ENCODE assay signal across 8 mouse cellular contexts in genomic region chr7:111083733-111084120, GRCm38 (mm10). TPM values are rescaled to one million over a fixed set of nuclear protein-coding genes. Genes with fewer than 3 reads are reported as not detected.
DNase-seq lines count a peak whose midpoint lies in the region; ATAC-seq and TF ChIP-seq lines count a peak whose summit lies in the region.

No protein-coding gene starts in this region.

- H3K27me3 ChIP-seq in heart, embryonic 14.5 days (ENCODE audit: control insufficient read depth, insufficient read depth, low read length) = no peaks in the 10 kb centered on the region
- no peaks in the 10 kb centered on the region for H3K27me3 ChIP-seq in forebrain, embryonic 14.5 days (replicated peaks; ENCODE audit: control insufficient read depth, insufficient read depth, low read length)
- H3K27me3 ChIP-seq in liver, postnatal 0 days (ENCODE audit: insufficient read depth, low read length) = no peaks in the 10 kb centered on the region

- WGBS in heart, embryonic 14.5 days = 11% methylated on average over 4 of the region's 4 CpGs
- WGBS in forebrain, embryonic 14.5 days = 10% methylated on average over 4 of the region's 4 CpGs
- 10% methylated on average over 4 of the region's 4 CpGs for WGBS in liver, postnatal 0 days (ENCODE audit: insufficient replicate concordance)

- H3K27ac ChIP-seq in heart, embryonic 14.5 days (replicated peaks in 1 of 2; ENCODE audit: control insufficient read depth in 1 of 2, insufficient read depth in 1 of 2, low read depth in 2 of 2, low read length in 2 of 2) = peak overlapping the region; percentile 99
- H3K27ac ChIP-seq in ES-E14 (ENCODE audit: insufficient read depth, low read depth, low read length, poor library complexity, severe bottlenecking) = peak overlapping the region; percentile 70; the same call in 1 of the 2 replicates
- peak overlapping the region; percentile 100 for H3K27ac ChIP-seq in forebrain, embryonic 14.5 days (ENCODE audit: low read depth, low read length)
- peak overlapping the region; percentile 100 for H3K27ac ChIP-seq in liver, postnatal 0 days (ENCODE audit: low read depth)

- H3K36me3 ChIP-seq in heart, embryonic 14.5 days (ENCODE audit: control insufficient read depth, insufficient read depth, low read length) = peaks cover 29% of the 10 kb centered on the region
- H3K36me3 ChIP-seq in ES-E14 (ENCODE audit: control insufficient read depth, insufficient read depth, low read length, poor library complexity, severe bottlenecking) = peaks cover 23% of the 10 kb centered on the region
- H3K36me3 ChIP-seq in forebrain, embryonic 14.5 days (ENCODE audit: control insufficient read depth, insufficient read depth, low read length) = peaks cover 30% of the 10 kb centered on the region
- peaks cover 25% of the 10 kb centered on the region for H3K36me3 ChIP-seq in liver, postnatal 0 days (replicated peaks; ENCODE audit: insufficient read depth, low read length)

- TF ChIP-seq CTCF in liver, postnatal 0 days (IDR thresholded peaks at IDR 0.05; ENCODE audit: low read depth) = no peak

- no peak for ATAC-seq in heart, embryonic 14.5 days (ENCODE audit: insufficient number of reproducible peaks, insufficient read depth, low FRiP score, low read depth)
- ATAC-seq in forebrain, embryonic 14.5 days = no peak
- no peak for ATAC-seq in liver, postnatal 0 days

- peaks cover 0 to 23% of the 10 kb centered on the region in 2 experiments; a peak in 2 of 4 replicates for H3K4me1 ChIP-seq in heart, embryonic 14.5 days (ENCODE audit: control insufficient read depth in 2 of 2, insufficient read depth in 2 of 2, low read length in 2 of 2)
- peaks cover 0 to 6% of the 10 kb centered on the region in 2 experiments; a peak in 1 of 4 replicates for H3K4me1 ChIP-seq in ES-E14 (ENCODE audit: control insufficient read depth in 2 of 2, insufficient read depth in 2 of 2, low read length in 2 of 2, poor library complexity in 1 of 2)
- H3K4me1 ChIP-seq in forebrain, embryonic 14.5 days (ENCODE audit: control insufficient read depth, insufficient read depth, low read length) = peaks cover 13% of the 10 kb centered on the region
- H3K4me1 ChIP-seq in liver, postnatal 0 days (ENCODE audit: insufficient read depth) = peaks cover 21% of the 10 kb centered on the region

- TF ChIP-seq EP300 in liver, postnatal 0 days (IDR thresholded peaks at IDR 0.05; ENCODE audit: low read depth) = no peak

- peak overlapping the region; percentile 70 for H3K4me2 ChIP-seq in heart, embryonic 14.5 days (ENCODE audit: low read length)
- H3K4me2 ChIP-seq in forebrain, embryonic 14.5 days (ENCODE audit: low read length) = peak overlapping the region; percentile 70
- peak overlapping the region; percentile 77 for H3K4me2 ChIP-seq in liver, postnatal 0 days (ENCODE audit: low read depth, low read length)

- peak overlapping the region; percentile 95 for H3K9ac ChIP-seq in heart, embryonic 14.5 days (ENCODE audit: low read length)
- peak overlapping the region; percentile 56; the same call in 1 of the 2 replicates for H3K9ac ChIP-seq in ES-E14 (ENCODE audit: insufficient read depth, low read depth, low read length, poor library complexity, severe bottlenecking)
- H3K9ac ChIP-seq in forebrain, embryonic 14.5 days (ENCODE audit: low read length) = peak overlapping the region; percentile 85
- peak overlapping the region; percentile 100 for H3K9ac ChIP-seq in liver, postnatal 0 days (replicated peaks)

- intact Hi-C loops in heart, postnatal 14 days (cut with DNase I) = loop anchor here (1.0 to 2.0 kb wide), 2 partner anchors 39 to 73 kb away; no protein-coding TSS in a partner anchor
- intact Hi-C loops in left cerebral cortex, postnatal 25 days (cut with DNase I) = loop anchor here (1.0 to 10.0 kb wide), 4 partner anchors 39 to 1019 kb away; partner anchors contain the start of gene Zfp143

- 0 out of 2 replicates have a peak, but pooled peaks cover 3% of the 10 kb centered on the region for H3K9me3 ChIP-seq in heart, embryonic 14.5 days (ENCODE audit: control insufficient read depth, low read length)
- no peaks in the 10 kb centered on the region for H3K9me3 ChIP-seq in ES-E14 (ENCODE audit: control insufficient read depth, insufficient read depth, low read depth, low read length)
- H3K9me3 ChIP-seq in forebrain, embryonic 14.5 days (replicated peaks; ENCODE audit: control insufficient read depth, low read length) = no peaks in the 10 kb centered on the region
- no peaks in the 10 kb centered on the region for H3K9me3 ChIP-seq in liver, postnatal 0 days (ENCODE audit: low read length)

- in situ Hi-C loops in ES-E14 (cut with MboI; ENCODE audit: low sequenced_read_pairs in 2 of 2, unreplicated experiment in 2 of 2) = no loop called here

- peak overlapping the region; percentile 70 to 74 for H3K4me3 ChIP-seq in heart, embryonic 14.5 days (ENCODE audit: control insufficient read depth in 1 of 2, insufficient read depth in 1 of 2, low read depth in 1 of 2, low read length in 2 of 2)
- H3K4me3 ChIP-seq in ES-E14 (ENCODE audit: insufficient read depth in 1 of 2, low read depth in 1 of 2, low read length in 2 of 2, poor library complexity in 1 of 2, severe bottlenecking in 1 of 2) = peak overlapping the region; percentile 64 to 72; a peak in 3 of 4 replicates
- H3K4me3 ChIP-seq in forebrain, embryonic 14.5 days (ENCODE audit: low read depth, low read length) = peak overlapping the region; percentile 100
- peak overlapping the region; percentile 100 for H3K4me3 ChIP-seq in liver, postnatal 0 days (ENCODE audit: low read depth, low read length)

- DNase-seq in heart, postnatal 14 days = no peak
- no peak for DNase-seq in ES-E14 (ENCODE audit: low read depth, low spot score)
- peak; percentile 49 for DNase-seq in forebrain, embryonic 14.5 days (ENCODE audit: low spot score)
- no peak for DNase-seq in liver, postnatal 0 days
- no peak for DNase-seq in B cell, adult 2 months
- no peak for DNase-seq in cerebellum, adult 11-12 months
- DNase-seq in left cerebral cortex, postnatal 25 days (ENCODE audit: low spot score in 2 of 2) = no peak

TF ChIP-seq in ES-E14, 5 proteins besides CTCF, POLR2A, EP300 and RAD21:
- TF ChIP-seq MAFK (IDR thresholded peaks at IDR 0.05; ENCODE audit: insufficient read depth, low read depth, low read length) = no peak
- no peak for TF ChIP-seq ZNF384 (IDR thresholded peaks at IDR 0.05; ENCODE audit: low read depth, low read length)
- no peak for TF ChIP-seq ZC3H11A (IDR thresholded peaks at IDR 0.05; ENCODE audit: borderline replicate concordance, low read depth, low read length)
- TF ChIP-seq CHD2 (IDR thresholded peaks at IDR 0.05; ENCODE audit: low read depth, low read length) = no peak
- TF ChIP-seq HCFC1 (IDR thresholded peaks at IDR 0.05; ENCODE audit: borderline replicate concordance, insufficient read depth, low read length) = no peak

RNA-seq across cellular contexts. Expression of gene Eif4g2, which starts 0.9 kb away (rescaled TPM):
- polyA plus RNA-seq in heart, embryonic 14.5 days (2014; fragmentation: Nextera tagmentation; extraction: Ambion mirVana) = 669 and 674 TPM in 2 replicates
- 1,000 to 10,000 TPM in 1 of 2 experiments, 100 to 1,000 TPM in 1; 934 to 1,085 TPM for total RNA-seq in heart, postnatal 14 days (2021)
- total RNA-seq in ES-E14 (2012; rRNA removed) = 494 and 627 TPM in 2 replicates
- 1,462 and 1,469 TPM in 2 replicates for polyA plus RNA-seq in forebrain, embryonic 14.5 days (2014; fragmentation: Nextera tagmentation; extraction: Ambion mirVana)
- 182 and 200 TPM in 2 replicates for polyA plus RNA-seq in liver, postnatal 0 days (2015; fragmentation: Nextera tagmentation; extraction: Ambion mirVana)
- 100 to 1,000 TPM; 667 to 689 TPM for total RNA-seq in left cerebral cortex, postnatal 25 days (2021)

RNA-seq across cellular contexts. Expression of gene Ctr9, which starts 55.0 kb away (rescaled TPM):
- 38.2 and 42.7 TPM in 2 replicates for polyA plus RNA-seq in heart, embryonic 14.5 days (2014; fragmentation: Nextera tagmentation; extraction: Ambion mirVana)
- 10 to 100 TPM; 21.8 to 25.2 TPM for total RNA-seq in heart, postnatal 14 days (2021)
- total RNA-seq in ES-E14 (2012; rRNA removed) = 54.9 and 71.9 TPM in 2 replicates
- 62.0 and 71.0 TPM in 2 replicates for polyA plus RNA-seq in forebrain, embryonic 14.5 days (2014; fragmentation: Nextera tagmentation; extraction: Ambion mirVana)
- polyA plus RNA-seq in liver, postnatal 0 days (2015; fragmentation: Nextera tagmentation; extraction: Ambion mirVana) = 15.2 and 16.8 TPM in 2 replicates
- 10 to 100 TPM; 42.2 to 46.8 TPM for total RNA-seq in left cerebral cortex, postnatal 25 days (2021)
